Mouse (Mus musculus): ENCODE data around the gene Robo1.
"Not testable (repeated sequence)": the region's sequence is repeated elsewhere in the genome, so short reads cannot be mapped to it uniquely, and the experiment has no call there.

Gene Robo1

DNA sequence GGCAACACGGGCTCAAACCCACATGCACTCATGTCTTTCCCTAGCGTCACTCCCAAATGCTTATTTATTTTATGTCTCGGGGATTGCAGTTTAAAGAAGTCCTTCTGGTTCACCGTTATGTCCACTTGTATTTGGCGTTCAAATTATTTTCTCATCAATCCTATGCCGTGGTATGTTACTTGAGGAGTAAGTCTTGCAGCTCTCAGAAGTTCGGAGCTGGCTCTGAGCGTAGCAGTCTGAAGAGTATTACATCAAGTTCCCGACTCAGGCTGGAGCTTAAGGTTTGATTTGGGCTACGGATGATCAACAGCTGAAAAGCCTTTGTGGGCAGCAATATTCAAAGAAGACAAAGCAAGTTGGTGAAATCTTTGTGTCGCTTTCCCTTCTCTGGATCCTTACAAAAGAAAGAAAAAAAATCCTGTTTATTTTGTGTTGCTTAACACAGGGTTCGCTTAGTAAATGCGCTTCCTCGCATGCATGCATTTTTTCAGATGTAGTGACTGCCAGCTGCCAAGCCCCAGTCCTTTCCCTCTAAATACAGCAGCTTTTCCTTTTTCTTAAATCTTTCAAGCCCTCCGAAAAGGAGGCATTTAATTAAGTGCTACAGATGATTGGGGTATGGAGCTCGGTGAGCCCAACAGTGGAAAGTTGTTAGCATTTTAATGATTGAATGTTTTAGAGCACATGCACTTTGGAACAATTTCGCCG, 136.5 kb downstream of the Robo1 start:
- no peak for DNase-seq (ENCODE audit: low spot score)

DNA sequence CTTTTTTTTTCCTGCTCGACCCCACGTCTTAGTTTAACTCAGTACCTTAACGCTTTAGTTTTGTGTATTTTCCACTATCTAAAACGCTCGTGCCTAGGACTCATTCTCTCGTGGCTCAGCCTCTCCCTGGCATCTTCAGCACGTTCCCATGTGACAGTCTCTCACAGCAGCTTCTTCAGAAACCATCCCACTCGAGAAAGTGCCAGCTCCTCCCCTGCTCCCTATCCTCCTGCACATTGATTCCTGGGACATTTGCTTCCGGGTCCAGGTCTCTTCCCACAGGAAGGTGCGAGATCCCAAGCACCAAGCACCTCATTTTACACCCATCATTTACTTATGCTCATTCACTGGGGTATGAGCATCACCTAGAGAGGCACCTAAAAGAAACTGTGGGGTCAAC, 150.0 kb downstream of the Robo1 start:
- no peak for DNase-seq (ENCODE audit: low spot score)

GRCm38 (mm10) chr16:72458576-72458975, 150.5 kb downstream of the Robo1 start:
- no peak for DNase-seq (ENCODE audit: low spot score)

- DNase-seq (ENCODE audit: low spot score) = no peak
Measured at GRCm38 (mm10) chr16:72465696-72466095, 157.6 kb downstream of the Robo1 start.

DNA sequence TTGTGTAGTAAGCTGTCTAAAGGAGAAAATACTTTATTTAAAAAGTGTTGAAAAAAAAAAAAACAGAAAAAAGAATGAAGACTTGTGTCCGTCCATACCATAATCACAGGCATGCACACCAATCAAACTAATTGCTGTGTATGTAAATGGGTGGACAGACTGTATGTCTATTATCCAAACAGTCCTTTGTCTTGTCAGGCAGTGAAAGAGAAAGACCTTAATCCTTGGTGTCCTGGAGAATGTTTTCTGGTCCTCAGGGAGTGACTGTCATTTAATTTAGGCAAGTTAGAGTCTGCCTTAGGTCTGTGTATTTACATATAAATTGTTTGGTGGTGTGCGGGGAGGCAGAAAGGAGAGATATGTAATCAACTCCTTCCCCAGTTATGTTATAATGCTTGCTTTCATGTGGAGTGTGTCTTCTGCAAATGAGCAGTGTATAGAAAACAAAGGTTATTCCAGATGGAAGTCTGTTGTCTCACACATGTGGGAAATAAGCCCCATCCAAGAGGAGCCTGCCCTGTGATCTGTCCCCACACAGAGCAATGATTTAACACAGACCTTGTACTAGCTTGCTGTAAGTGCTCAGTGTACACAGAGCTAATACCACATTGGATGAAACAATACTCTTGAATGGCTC, 162.0 kb downstream of the Robo1 start:
- no peak for DNase-seq (ENCODE audit: low spot score)

DNA sequence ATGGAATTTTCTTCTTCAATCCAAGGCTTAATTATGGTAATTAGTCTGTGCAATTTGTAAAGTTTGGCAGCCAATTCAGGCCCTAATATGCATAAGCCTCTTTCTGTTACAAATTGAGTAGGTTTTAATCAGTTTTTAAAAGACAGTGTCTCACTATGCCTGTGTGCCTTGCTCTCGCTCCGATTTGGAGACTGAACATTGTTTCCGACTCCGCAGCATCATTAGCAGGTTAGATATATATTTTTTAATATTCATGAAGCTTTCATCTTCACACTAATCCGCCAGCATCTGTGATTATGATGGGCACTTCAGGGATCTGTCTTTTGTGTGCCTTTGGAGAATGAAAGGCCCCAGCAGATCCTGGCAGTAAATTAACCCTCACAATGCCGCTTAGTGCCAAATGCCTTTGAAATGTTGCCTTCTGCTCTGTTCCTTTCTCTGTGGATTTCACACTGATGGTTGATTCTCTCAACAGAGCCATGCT, 202.7 kb downstream of the Robo1 start:
- no peak for DNase-seq (ENCODE audit: low spot score)

DNA sequence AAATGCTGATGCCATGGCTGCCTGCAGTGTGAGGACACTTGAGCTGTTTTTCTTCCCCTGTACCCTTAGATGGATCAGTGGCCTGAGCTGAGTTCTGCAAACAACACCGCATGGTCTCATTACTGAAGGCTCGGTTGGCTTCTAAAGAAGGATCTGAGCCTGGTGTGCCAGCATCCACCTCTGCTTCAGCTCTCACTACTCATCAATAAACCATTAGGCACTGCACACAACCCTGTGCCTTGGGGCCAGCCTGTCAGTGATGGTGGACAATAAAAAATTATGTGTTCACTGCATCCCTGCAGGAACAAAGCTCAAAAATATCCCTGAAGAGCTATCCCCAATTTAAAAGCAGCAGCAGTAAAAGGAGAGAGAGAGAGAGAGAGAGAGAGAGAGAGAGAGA, 223.2 kb downstream of the Robo1 start:
- no peak for DNase-seq (ENCODE audit: low spot score)

DNA sequence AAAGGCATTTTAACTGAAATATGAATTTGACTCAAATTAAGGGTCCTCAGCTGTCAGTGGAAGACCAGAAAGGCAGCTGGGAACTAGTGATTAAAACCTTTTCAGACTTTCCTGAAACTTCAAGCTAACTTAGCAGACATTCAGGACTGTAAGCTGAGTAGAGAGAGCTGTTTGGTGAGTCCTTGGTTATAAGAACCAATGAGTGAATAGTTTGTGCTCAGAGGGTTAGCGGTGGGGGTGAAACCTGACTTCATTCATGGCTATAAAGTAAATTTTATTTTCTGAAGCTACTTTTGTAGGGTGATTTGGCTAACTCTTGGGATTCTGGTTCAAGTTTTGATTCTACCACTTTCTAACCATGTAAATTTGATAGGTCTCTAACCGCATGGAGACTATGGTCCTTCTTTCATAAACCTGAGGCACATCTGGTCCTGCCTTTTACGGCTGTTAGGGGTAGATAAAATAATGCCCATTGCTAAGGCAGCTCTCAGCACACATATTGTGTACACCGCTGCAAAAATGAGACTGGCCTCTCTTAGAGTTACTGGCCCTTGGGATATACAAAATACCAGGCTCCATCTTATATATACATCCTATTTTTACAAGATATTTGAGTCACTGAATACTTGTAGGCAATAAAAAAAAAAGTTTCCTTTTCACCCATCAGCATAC, 225.9 kb downstream of the Robo1 start:
- no peak for DNase-seq (ENCODE audit: low spot score)

GRCm38 (mm10) chr16:72538171-72538570, 230.1 kb downstream of the Robo1 start:
- no peak for DNase-seq (ENCODE audit: low spot score)

- DNase-seq (ENCODE audit: low spot score) = no peak
Measured at GRCm38 (mm10) chr16:72543928-72544327, 235.8 kb downstream of the Robo1 start.

GRCm38 (mm10) chr16:72544950-72545349, 236.8 kb downstream of the Robo1 start:
- DNase-seq (ENCODE audit: low spot score) = no peak

GRCm38 (mm10) chr16:72551672-72552243, 243.7 kb downstream of the Robo1 start:
- DNase-seq (ENCODE audit: low spot score) = no peak

- DNase-seq (ENCODE audit: low spot score) = no peak
Measured at GRCm38 (mm10) chr16:72553713-72554112, 245.6 kb downstream of the Robo1 start.

DNA sequence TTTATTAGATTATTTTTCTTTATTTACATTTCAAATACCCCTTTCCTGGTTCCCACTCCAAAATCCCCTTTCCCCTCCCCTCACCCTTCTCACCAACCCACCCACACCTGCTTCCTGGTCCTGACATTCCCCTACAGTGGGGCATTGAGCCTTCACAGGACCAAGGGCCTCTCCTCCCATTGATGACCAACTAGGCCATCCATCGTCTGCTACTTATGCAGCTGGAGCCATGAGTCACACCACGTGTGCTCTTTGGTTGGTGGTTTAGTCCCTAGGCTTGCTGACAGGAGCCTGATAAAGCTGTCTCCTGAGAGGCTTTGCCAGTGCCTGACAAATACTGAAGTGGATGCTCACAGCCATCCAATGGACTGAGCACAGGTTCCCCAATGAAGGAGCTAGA, 254.0 kb downstream of the Robo1 start:
- not testable (repeated sequence) for DNase-seq (ENCODE audit: low spot score)

DNA sequence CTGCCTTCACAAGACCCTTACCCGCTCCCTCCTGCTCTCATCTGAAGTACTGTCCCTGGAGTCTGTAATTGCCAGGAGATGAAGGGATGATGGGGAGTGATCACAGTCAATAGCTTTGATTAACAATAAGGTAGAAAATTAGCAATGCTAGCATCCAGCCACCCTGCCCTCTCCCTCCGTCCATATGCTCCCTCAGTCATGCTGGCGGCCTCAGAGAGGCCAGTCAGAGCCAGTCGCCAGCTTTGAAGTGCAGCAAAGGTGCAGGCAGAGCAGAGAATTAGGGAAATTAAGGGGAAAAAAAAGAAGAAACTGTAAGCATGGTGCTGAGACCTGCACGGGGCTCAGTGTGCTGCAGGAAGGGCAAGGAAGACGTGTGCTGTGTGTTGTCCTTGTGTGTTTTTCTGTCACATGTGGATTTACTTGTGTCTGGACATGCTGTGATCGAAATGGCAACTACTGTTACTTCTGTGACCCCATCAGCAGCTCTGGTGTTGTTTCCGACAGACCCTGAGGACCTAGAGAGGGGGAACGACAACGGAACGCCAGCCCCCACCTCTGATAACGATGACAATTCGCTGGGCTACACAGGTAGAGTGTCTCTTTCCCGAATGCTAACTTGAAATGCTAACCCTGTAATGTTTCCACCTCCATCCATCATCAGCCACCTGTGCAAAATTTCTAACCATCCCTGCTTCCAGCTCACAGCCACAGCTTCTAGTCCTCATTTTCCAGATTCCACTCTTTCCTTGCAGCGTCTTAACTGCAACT, 255.3 kb downstream of the Robo1 start:
- DNase-seq (ENCODE audit: low spot score) = no peak

GRCm38 (mm10) chr16:72575171-72575570, 267.1 kb downstream of the Robo1 start:
- DNase-seq (ENCODE audit: low spot score) = no peak

GRCm38 (mm10) chr16:72576956-72577355, 268.9 kb downstream of the Robo1 start:
- no peak for DNase-seq (ENCODE audit: low spot score)

GRCm38 (mm10) chr16:72584454-72585159, 276.5 kb downstream of the Robo1 start:
- no peak for DNase-seq (ENCODE audit: low spot score)

DNA sequence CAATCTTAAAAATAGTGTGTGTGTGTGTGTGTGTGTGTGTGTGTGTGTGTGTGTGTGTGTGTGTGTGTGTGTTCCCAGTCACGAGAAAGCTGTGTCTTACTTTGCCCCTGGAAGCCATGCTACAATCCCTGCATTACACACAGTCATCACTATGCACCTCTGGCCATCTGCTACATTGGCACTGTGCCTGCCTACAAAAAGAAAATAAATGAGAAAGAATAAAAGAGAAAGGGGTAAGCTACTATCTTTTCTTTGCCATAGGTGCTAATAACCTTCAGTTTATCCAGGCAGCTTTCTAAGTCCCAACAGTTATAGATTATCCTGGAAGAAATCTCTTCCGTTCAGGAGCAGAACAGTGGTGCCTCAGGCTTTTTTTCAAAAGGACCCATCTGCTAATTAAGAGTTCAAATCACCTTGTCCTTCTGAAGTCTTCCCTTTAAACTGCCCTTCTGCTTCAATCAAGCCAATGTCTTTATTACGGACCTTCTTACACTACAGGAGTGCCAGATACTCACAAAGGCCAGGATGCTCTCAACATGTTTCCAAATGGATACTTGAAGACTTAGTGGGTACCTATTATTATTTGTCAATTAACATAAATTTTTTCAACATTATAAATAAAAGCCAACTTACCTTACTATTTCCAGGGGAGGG, 277.2 kb downstream of the Robo1 start:
- no peak for DNase-seq (ENCODE audit: low spot score)

DNA sequence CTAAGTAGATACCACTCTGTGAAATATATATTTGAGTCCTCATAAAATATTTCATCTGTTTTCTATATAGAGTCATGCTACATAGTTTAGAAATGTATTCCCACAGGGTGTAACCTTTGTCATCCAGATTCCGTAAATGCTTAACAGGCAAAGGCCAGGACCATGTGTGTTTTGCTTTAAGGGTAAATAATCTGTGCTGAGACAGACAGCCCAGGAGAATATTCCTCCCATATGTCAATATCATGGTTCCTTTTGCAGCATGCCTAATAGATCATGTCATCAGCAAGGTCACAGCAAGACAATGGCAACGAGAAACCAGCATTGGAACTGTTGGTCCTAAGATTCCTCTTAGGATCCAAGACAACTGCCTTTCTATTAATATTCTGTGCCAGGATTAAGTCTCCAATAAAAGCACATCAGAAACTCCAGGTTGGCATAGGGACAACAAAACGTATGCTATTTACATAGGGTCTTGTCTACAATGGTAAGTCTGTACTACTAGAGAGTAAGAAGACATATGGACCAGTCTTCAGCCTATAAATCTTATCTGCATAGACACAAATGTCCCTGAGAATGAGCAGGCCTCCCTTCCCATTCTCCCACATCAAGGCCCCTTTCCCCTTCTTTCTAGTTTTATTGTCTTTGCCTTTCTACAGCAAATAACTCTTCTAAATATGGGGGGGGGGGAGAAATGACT, 279.4 kb downstream of the Robo1 start:
- no peak for DNase-seq (ENCODE audit: low spot score)

Data from adipocyte (in vitro differentiated cells).